Mouse (Mus musculus): ENCODE measurements at regions not wholly inside any gene's neighbourhood (a gene's known extent, or its start where the extent isn't known, plus 50 kb on each side); places are given as distances from the start of the nearest gene placed in this dataset.
A peak's percentile ranks its signal among the peaks of the same experiment; 100 is the strongest.

DNA sequence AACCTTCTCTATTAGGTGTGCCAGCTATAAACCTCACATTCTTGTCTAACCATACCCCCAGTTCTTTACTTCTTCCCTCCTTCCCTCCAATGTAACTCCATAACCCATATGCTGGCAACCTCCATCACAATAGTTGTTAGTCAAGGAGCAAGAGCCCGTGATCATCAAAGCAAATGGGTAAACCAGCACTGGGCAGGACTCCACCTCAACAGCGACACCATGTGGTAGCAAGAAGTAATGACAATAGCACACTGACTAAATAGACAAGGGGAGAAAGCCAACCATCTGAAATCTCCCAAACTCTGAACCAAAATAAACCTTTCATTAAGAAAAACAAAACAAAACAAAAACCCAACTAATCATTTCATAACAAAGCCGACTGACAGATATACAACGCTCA is 297.8 kb downstream of the Psat1 start:
- DNase-seq (ENCODE audit: low read depth, low spot score): peak; percentile 39

DNA sequence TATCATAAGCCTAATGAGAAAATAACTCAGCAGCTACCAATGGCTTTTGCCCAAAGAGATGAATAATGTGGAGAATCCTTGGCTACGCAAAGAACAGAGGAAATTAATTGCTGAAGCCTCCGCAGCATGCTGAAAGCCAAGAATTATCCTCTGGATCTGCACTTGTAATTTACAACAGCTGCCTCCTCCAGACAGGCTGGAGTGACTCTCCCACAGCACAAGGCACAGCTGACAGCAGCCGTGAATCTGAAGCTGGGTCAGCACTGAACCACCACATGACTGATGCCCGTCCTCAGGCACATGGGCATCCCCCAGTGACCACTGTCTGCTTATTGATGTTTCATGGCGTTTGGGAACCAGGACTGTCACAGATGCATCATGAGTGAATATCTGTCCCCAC is 299.8 kb downstream of the Psat1 start:
- no peak for DNase-seq (ENCODE audit: low read depth, low spot score)

DNA sequence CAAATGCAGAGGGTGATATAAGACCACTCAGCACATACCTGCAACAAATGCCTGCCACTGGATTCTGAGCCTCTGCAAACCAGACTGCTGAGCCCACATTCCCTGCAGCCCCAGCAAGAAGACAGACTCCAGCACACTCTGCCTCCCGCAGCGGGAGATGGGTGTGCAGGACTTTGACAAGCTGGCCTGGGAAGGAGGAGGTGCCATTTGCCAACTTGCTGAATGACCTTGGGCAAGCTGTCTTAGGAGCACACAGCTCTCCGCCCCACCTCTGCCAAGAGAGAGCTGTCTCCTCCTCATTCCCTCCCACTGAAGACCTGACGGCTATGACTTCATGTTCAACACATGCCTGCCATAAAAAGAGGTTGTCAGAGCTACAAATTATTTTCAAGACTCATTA is 302.4 kb downstream of the Psat1 start:
- no peak for DNase-seq (ENCODE audit: low read depth, low spot score)

DNA sequence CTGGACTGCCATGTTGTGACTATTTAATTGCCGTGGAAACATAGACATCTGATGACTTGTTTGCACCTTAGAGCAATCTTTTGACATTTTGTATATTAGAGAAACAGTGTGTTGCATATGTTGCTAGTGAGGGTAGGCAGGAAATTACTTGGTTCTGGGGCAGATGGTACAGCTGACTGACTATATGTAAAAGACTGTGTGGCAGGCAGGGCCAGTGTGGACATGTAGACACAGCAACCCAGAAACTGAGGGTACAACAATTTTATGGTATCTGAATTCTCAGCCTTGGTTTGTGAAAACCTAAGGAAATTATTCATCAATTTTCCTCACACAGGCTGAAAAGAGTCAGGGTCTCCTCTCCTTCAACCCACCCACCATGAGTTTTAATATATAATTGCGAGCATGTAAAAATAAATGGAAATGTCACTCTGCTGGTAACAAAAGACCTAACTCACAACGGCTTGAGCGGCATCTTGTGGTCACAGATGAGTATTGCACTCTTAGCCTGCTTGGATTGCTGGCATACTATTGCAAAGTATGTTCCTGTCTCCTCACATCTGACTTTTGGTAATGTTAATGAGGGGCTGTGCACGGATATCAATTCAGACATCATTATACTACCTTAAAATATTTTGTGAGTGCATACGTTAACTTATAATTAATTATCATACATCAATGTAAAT is 329.8 kb downstream of the Psat1 start:
- peak; percentile 37 for DNase-seq (ENCODE audit: low read depth, low spot score)

DNA sequence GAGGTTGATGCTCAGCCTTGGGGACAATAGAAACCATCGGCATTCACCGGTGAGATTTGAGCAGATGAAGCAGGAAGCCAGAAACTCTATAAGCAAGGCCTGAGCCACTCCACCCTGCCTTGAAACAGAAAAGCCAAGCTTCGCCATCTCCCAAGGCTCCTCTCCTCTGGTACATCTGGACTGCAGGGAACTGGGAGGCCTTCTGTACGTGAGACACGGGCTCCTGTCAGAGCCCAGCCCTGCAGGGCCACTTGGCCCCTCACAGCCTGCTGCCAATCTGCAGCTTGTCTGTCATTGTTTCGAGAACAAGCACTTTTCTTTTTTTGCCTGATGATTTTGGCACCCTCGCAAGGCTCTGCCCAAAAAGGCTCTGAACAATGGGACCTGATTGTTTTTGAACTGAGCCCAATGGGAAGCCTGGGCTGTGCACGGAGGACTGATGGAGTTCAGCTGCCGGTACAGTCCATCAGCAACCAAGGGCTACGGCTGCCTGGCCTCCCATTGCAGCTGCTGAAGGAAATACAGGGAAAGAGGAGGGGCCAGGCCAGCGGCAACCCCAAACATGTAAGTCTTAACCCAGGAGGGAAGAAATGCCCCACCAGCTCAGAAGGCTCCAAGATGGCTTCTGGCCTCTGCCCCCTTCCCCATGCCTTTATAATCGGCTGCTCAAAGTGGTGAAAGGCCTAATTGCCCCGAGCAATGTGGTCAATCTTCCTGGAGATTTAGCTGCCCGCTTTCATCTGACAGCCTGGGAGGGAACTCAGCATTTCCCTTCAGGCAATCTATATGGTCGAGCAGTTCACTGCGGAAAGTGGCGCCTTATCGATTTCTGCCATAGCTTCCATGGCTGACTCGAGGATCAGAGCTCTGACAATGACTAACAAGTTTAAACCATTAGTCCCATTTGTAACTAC is 332.2 kb downstream of the Psat1 start:
- no peak for DNase-seq (ENCODE audit: low read depth, low spot score)

DNA sequence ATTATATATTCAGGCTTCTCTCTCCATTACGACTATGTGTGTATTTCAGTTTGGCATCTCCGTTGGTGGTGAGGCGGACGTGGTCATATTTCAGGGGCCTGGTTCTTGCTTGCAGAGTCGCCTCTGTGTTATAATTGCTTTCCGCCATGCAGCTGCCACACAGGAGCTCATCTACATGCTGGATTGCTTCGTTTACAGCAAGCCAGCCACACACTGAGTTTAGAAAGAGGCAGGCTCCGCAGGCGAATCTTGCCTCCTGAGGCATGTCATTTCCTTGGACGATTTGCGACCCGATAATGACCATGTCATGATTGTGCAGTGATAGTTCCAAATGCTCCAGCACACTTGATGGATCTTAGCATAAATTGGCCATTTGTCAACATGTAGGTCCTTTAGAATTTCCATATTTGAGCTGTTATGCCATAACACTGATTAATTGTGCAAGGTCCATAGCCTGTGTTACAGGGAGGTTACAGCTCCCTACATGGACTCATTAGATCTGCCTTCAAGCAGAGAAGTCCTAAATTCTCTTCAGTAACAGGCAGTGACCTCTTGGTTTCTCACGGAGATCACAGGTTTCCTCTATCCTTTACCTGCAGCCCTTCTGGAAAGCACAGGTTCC is 335.9 kb downstream of the Psat1 start:
- DNase-seq (ENCODE audit: low read depth, low spot score): no peak

DNA sequence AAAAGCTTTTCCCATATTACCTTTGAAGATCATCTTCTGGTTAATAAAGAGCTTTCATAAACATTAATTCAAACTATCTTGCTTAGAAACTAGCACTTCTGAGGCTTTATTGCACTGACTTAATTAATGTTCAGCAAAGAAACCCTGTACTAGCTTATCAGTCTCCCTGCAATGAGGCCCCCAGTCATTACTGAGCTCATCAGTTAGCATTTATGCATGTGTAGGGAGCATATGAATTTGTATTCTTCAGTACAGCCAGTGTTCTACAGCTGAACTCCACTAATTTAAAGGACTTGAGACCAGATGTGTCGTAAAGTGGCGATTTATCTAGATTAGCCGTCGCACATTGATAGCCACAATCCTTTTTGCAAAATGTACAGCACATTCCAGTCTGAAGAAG is 340.7 kb downstream of the Psat1 start:
- no peak for DNase-seq (ENCODE audit: low read depth, low spot score)

DNA sequence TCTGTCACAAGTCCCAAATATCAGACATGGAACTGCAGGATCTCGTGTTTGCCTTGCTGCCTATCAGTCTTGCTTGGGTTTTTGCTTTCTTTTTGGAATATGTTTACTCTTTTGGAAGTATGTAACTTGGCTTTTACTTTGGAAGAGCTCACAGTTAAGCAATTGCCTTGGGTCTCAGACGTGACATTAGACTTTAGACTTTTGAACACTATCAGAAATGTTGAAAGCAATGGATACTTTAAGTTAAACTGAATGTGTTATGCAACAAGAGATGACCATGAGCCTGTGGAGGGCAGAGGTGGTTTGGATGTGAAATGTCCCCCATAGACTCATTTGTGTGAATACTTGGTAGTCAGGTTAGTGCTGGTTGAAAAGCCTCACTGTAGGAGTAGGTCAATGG is 354.3 kb downstream of the Psat1 start:
- DNase-seq (ENCODE audit: low read depth, low spot score): no peak

DNA sequence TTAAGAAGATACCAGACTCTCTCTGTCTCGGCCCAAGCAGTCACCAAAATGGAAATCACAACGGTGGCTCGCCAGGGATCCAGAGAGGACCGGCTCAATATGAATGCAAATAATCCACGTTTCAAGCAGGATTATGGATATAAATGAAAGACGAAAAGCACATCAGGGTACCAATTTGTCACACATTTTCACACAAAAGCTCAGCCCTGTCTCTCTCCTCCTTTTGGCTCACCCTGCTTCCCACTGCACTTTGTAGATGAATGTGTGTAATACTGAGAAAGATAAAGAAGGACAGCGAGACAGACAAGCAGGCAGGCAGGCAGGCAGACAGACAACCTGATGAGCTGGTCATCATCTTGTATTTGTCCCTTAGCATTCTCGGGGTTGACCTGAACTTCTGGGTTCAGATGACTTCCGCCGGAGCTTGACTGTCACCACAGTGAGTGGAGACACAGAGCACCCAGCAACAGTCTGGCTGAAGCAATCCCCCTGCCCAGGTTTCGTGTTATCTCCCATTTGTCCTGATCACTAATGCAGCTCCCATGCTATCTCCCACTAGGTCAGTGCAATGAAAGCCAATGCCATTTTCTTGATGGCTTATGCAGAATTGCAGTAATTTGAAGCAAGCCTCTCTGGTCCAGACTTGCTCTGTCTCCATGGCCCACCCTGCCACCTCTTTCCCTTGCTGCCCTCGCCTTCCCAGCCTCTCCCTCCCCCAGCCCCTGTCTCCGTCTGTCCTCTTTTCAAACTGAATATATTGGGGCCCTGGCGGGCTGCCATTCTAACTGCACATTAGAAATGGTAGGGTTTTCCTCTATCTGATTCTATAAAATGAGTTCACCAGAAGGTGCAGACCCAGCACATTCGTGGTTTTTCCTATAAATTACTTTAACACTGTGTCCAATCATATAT is 363.1 kb downstream of the Psat1 start:
- no peak for DNase-seq (ENCODE audit: low read depth, low spot score)

DNA sequence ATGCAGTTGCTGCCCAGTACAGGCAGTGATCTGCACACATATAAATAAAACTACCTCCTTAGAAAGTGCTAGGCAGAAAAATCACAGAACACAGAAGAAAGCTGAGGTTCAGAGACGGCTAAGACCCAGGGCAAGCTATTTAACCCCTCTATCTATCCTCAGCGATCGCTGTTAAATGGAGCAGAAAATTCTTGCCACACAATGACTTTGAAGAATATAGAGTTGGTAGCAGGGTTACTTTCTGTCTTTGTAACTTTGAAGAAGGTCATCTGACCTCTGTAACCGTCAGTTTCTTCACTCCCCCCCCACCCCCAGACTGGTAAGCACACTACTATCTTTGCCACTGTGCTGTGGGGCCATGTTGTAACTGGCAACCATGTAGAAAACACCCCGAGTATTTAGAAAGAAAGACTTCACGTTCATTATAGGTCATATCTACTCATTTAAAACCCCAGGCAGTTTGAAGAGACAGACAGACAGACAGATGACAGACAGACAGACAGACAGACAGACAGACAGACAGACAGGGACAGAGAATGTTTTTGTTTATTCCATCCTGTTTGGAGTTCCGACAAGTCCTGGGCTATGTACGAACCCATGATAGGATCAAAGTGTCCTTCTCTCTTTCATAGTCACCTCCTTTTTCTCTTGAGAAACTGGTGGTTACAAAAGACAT is 363.9 kb downstream of the Psat1 start:
- no peak for DNase-seq (ENCODE audit: low read depth, low spot score)

DNA sequence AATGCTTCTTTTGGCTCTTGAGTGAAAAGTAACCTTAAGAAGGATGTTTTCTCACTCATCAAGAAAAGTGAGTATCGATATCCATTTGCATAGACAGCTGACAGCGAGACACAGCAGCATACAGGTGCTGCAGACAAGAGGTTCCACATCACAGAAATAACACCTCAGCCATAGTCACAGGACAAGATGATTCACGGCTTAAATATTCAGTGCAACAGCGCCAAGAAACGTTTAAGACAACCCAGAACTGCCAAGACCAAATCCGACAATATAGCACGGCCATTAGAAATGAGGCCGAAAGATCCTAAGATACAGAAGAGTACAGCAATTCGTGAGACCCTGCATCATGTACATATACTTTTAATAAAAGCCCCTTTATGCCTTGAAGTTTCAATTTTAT is 375.9 kb downstream of the Psat1 start:
- no peak for DNase-seq (ENCODE audit: low read depth, low spot score)

DNA sequence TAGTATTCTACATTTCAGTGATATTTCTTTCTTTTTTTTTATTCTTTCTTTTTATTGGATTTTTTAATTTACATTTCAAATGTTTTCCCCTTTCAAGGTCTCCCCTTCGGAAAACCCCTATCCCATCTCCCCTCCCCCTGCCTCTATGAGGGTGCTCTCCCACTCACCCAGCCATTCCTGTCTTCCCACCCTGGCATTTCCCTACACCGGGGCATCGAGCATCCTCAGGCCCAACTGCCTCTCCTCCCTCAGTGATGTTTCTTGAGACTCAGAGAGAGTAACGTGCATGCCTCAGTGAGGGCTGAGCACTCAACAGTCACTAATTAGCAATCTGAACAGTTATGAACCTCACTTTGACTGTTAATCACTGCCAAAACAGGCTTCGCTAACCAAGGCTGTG is 385.6 kb downstream of the Psat1 start:
- no peak for DNase-seq (ENCODE audit: low read depth, low spot score)

DNA sequence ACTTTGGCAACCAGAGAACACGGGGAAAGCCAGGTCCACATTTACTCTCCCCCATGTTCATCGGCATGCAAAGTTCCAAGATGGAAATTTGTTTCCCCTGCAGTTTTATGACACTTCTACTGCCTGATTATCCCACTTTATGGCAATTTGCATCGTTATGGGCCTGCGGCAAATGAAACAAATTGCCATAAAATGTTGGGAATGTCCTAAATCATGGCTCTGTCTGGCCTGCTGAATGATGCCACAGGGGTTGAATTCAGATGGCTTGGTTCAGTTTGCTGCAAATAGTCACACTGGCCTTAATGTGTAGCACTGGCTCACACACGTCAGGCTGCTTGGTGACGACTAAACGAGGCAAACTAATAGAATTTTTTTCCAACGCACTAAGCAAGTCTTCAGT is 393.2 kb downstream of the Psat1 start:
- DNase-seq (ENCODE audit: low read depth, low spot score): no peak

DNA sequence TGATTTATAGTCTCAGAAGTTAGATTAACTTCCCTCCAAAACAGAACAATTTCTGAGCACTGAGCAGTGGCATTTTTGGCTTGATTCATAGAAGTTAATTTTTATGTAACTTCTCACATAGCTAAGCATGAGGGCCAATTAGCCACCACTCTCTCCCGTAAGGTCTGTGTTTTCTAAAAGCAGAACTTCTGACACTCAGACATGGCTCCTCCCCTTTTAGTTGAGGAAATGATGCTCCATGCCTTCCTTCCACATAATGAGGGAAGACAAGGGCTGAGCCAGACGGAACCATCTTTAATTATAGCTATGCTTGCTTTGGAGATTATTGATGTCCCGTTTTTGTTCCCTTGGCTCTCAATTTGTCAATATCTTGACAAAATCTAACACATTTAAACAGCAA is 429.3 kb downstream of the Psat1 start:
- DNase-seq (ENCODE audit: low read depth, low spot score): no peak

DNA sequence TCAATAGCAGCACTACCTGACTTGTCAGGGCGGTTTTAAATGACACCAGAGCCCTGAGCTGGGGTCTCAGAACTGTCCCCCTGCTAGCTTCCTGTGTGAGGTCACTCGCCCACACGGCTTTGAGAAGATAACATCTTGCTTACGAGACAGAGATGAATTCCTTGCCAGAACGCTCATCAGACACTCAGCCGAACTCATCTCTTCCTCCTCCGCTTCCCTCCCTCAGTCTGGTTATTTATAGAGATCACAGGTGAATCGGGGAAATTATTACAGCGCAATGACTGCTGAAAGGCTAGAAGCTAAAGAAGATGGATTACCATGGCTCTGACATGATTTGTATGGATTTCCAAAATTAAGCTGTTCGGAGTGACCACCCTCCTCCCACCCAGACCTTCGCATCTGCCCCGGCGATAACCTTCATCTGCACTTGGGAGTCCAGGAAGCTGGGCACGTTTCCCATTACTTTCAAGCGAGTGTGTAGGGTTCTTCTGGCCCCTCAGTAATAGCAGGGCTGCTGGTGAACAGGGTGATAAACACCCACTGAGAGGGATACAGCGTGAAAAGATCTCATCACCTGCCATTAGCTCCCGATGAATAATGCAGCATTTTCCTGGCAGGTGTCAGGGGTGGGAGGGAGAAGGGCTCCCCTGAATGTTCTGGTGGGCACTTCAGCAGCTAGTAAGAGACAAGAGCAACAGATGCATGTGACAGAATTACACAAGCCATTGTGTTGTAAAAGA is 430.4 kb downstream of the Psat1 start:
- no peak for DNase-seq (ENCODE audit: low read depth, low spot score)

DNA sequence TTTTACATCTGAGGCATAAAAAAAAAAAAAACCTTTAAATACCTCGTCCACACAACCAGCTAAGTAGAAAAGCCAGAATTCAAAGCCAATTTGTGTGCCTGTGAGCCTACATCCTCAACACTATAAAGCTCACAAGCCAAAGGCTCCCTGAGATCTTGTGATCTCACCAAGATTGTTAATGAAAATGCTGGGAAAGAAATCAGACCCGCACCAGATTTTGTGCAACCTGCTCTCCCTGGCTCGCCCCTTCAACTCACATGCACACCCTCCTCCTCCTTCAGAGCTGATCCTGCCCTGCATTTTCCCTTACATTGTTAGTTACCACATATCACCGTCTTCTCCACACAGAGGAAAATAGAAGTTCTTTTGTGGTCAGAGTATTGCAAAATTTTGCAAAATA is 433.9 kb downstream of the Psat1 start:
- no peak for DNase-seq (ENCODE audit: low read depth, low spot score)

DNA sequence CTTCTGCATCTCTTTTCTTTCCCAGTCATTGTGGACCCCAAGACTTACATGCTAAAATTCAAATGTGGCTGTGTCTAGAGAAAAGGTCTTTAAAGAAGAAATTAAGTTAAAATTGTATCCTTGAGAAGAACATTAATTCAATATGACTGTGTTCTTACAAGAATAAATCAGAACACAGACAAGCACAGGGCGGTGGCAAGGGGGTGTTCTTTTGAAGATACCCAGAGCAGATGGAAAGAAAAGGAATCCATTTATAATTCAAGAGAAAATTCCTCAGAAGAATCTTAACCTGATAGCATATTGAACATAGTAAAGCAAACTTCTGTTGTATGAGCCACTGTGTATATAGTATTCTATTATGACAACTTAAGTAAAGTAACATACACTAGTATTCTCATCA is 436.7 kb downstream of the Psat1 start:
- no peak for DNase-seq (ENCODE audit: low read depth, low spot score)

DNA sequence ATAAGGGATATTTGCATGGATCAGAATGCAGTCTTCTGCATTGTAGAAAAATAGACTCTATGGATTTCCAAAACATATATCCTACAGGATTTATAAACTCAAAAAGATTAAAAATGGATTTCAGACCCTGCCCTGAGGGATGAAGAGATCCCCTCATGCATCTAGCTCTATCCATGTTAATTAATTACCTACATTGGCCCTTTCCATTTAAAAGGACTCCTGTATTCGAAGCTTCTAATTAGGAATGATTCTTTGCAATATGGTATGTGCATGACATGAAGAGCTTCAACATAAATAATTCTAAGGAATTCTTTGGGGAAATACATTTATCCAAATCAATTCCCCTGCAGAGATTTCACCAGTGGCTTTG is 444.2 kb downstream of the Psat1 start:
- DNase-seq (ENCODE audit: low read depth, low spot score): no peak

DNA sequence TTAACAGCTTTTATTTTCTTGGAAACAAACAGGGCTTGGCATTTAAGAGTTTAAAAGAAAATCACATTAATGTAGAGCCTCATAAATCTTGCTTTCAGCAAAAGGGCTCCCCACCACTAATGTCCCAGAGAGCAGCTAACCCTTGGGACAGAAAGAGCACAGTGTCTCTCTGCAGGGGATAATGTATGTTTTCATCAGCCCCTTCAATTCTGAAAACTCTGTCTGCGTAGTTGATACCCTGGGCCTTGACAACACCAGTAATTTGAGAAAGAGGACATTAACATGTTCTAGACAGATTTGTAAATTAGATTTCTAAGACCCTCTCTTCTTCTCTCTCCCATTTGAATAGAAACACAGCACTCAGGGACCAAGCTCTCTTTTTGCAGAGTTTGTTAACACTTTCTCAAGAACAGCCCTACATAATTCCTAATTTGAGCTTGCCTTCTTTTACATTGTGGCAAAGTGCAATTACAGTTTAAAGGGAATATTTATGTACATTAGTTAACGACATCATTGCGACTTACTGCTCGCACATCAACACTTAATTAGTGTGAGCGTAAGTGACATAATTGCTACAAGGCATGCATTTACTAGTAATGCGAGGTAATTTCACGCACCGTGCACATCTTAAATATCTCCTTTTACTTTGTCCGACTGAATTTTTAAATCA is 444.7 kb downstream of the Psat1 start:
- DNase-seq (ENCODE audit: low read depth, low spot score): no peak

DNA sequence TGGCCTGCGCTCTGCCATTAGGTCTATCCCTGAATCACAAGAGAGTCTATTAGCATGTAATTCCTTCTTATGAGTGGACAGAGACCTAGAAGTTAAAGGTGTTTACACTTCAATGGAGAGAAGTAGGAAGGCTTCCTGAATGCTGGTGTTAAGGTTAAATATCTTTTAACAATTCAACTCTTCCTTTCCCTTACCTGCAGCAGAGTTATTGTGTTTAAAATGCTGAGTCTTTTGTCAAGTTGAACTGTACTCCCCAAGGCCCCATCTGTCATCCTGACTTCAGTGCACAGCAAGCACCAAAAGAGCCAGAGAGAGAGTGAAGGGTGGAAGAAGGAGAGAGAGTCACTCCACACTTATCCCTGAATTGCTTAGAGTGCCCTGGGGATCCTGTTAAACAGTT is 451.6 kb downstream of the Psat1 start:
- DNase-seq (ENCODE audit: low read depth, low spot score): no peak

All from A20 (cell line).